8 mouse cellular contexts compared by ENCODE assay signal in genomic region chr3:58372905-58373208, GRCm38 (mm10). TPM values are rescaled to one million over a fixed set of nuclear protein-coding genes. Genes with fewer than 3 reads are reported as not detected.
DNase-seq lines count a peak whose midpoint lies in the region; ATAC-seq and TF ChIP-seq lines count a peak whose summit lies in the region.

No protein-coding gene starts in this region.

- peak; percentile 37; the same call in 1 of the 2 replicates for ATAC-seq in cerebellum, adult (ENCODE audit: insufficient number of reproducible peaks, low FRiP score, low TSS enrichment)
- ATAC-seq in lung, embryonic 16.5 days (ENCODE audit: low read depth): no peak
- no peak for ATAC-seq in limb, embryonic 14.5 days (ENCODE audit: low FRiP score, low read depth)
- ATAC-seq in stomach, embryonic 14.5 days (ENCODE audit: insufficient number of reproducible peaks, insufficient read depth, low FRiP score, low read depth): no peak

- DNase-seq in cerebellum, postnatal 36 days: no peak
- DNase-seq in lung, adult 2 months: no peak
- DNase-seq in limb, embryonic 14.5 days (ENCODE audit: low spot score): no peak
- no peak for DNase-seq in frontal cortex, postnatal 10 days (ENCODE audit: low spot score in 2 of 2)
- no peak for DNase-seq in thymus, postnatal 0 days (ENCODE audit: low spot score)

- no peak overlapping the region for H3K9ac ChIP-seq in lung, embryonic 16.5 days (ENCODE audit: low read length)
- H3K9ac ChIP-seq in limb, embryonic 14.5 days (ENCODE audit: low read depth, low read length, severe bottlenecking): no peak overlapping the region
- H3K9ac ChIP-seq in stomach, embryonic 14.5 days (replicated peaks; ENCODE audit: low read depth, low read length): no peak overlapping the region

- H3K27ac ChIP-seq in lung, embryonic 16.5 days (ENCODE audit: low read length): peak overlapping the region; percentile 28; the same call in 1 of the 2 replicates
- H3K27ac ChIP-seq in limb, embryonic 14.5 days (replicated peaks; ENCODE audit: low read depth, low read length): no peak overlapping the region
- H3K27ac ChIP-seq in stomach, embryonic 14.5 days (ENCODE audit: low read length): no peak overlapping the region

- no peaks in the 10 kb centered on the region for H3K9me3 ChIP-seq in lung, embryonic 16.5 days (ENCODE audit: control insufficient read depth, low read length)
- H3K9me3 ChIP-seq in limb, embryonic 14.5 days (ENCODE audit: control insufficient read depth, low read length): no peaks in the 10 kb centered on the region
- no peaks in the 10 kb centered on the region for H3K9me3 ChIP-seq in stomach, embryonic 14.5 days (ENCODE audit: control insufficient read depth, low read depth, low read length)

- 0 out of 2 replicates have a peak overlapping the region, but pooled peaks have one; percentile 19 for H3K4me3 ChIP-seq in lung, embryonic 16.5 days (ENCODE audit: low read length)
- no peak overlapping the region for H3K4me3 ChIP-seq in lung, adult 2 months (replicated peaks; ENCODE audit: extremely low read depth, low read depth, low read length)
- H3K4me3 ChIP-seq in limb, embryonic 14.5 days (replicated peaks; ENCODE audit: low read length): no peak overlapping the region
- H3K4me3 ChIP-seq in stomach, embryonic 14.5 days (ENCODE audit: low read depth, low read length): no peak overlapping the region

- H3K4me2 ChIP-seq in lung, embryonic 16.5 days (ENCODE audit: low read depth, low read length): peak overlapping the region; percentile 52
- H3K4me2 ChIP-seq in limb, embryonic 14.5 days (replicated peaks; ENCODE audit: low read depth, low read length, severe bottlenecking): peak overlapping the region; percentile 31; the same call in 1 of the 2 replicates
- H3K4me2 ChIP-seq in stomach, embryonic 14.5 days (replicated peaks; ENCODE audit: low read depth, low read length): peak overlapping the region; percentile 33

- H3K36me3 ChIP-seq in lung, embryonic 16.5 days (ENCODE audit: control insufficient read depth, insufficient read depth, low read length): no peaks in the 10 kb centered on the region
- no peaks in the 10 kb centered on the region for H3K36me3 ChIP-seq in limb, embryonic 14.5 days (ENCODE audit: control insufficient read depth, insufficient read depth, low read length)
- H3K36me3 ChIP-seq in stomach, embryonic 14.5 days (ENCODE audit: control insufficient read depth, insufficient read depth, low read length): no peaks in the 10 kb centered on the region

- H3K27me3 ChIP-seq in lung, embryonic 16.5 days (ENCODE audit: control insufficient read depth, insufficient read depth, low read depth, low read length): no peaks in the 10 kb centered on the region
- no peaks in the 10 kb centered on the region for H3K27me3 ChIP-seq in limb, embryonic 14.5 days (ENCODE audit: control insufficient read depth, insufficient read depth, low read length)
- H3K27me3 ChIP-seq in stomach, embryonic 14.5 days (ENCODE audit: control insufficient read depth, insufficient read depth, low read length): no peaks in the 10 kb centered on the region

- no peak for TF ChIP-seq POLR2A in lung, adult 2 months (IDR thresholded peaks at IDR 0.05; ENCODE audit: borderline replicate concordance, extremely low read depth, low read depth, low read length)
- no peak for TF ChIP-seq POLR2A in limb, embryonic 14.5 days (IDR thresholded peaks at IDR 0.05; ENCODE audit: borderline replicate concordance, extremely low read depth, insufficient read depth, insufficient read length)

- peaks cover 21% of the 10 kb centered on the region for H3K4me1 ChIP-seq in lung, embryonic 16.5 days (replicated peaks; ENCODE audit: control insufficient read depth, insufficient read depth, low read length)
- peaks cover 8% of the 10 kb centered on the region for H3K4me1 ChIP-seq in lung, adult 2 months (ENCODE audit: control insufficient read depth, insufficient read depth, low read length)
- H3K4me1 ChIP-seq in limb, embryonic 14.5 days (ENCODE audit: control insufficient read depth, insufficient read depth, low read length): peaks cover 28% of the 10 kb centered on the region
- peaks cover 15% of the 10 kb centered on the region; the same call in 1 of the 2 replicates for H3K4me1 ChIP-seq in stomach, embryonic 14.5 days (ENCODE audit: control insufficient read depth, insufficient read depth, low read length)

- no peak for TF ChIP-seq CTCF in lung, adult 2 months (IDR thresholded peaks at IDR 0.05; ENCODE audit: insufficient read depth, low read length)

- WGBS in lung, embryonic 16.5 days: 6% methylated on average over 5 of the region's 5 CpGs
- WGBS in lung, adult 2 months: 6% methylated on average over 5 of the region's 5 CpGs
- WGBS in limb, embryonic 14.5 days: 7% methylated on average over 5 of the region's 5 CpGs
- WGBS in stomach, embryonic 14.5 days: 6% methylated on average over 5 of the region's 5 CpGs

RNA-seq across cellular contexts. Expression of gene Tsc22d2, which starts 41.7 kb away (rescaled TPM):
- 6.5 and 7.1 TPM in 2 replicates for polyA plus RNA-seq in lung, embryonic 16.5 days (2015; fragmentation: Nextera tagmentation; extraction: Ambion mirVana)
- 15.5 and 24.3 TPM in 2 replicates for polyA plus RNA-seq in lung, adult 2 months (2012; rRNA removed)
- 19.6 and 26.3 TPM in 2 replicates for polyA plus RNA-seq in limb, embryonic 14.5 days (2012; rRNA removed)
- polyA plus RNA-seq in limb, embryonic 14.5 days (2014; fragmentation: Nextera tagmentation; extraction: Ambion mirVana): 17.1 and 20.5 TPM in 2 replicates
- 15.0 and 16.5 TPM in 2 replicates for polyA plus RNA-seq in stomach, embryonic 14.5 days (2014; fragmentation: Nextera tagmentation; extraction: Ambion mirVana)
- polyA plus RNA-seq in thymus, postnatal 0 days (2015; fragmentation: Nextera tagmentation; extraction: Ambion mirVana): 7.2 and 9.6 TPM in 2 replicates
